Mouse (Mus musculus) hindbrain, embryonic 13.5 days (tissue): ENCODE measurements around the gene Fanci. TPM values are rescaled to one million over a fixed set of nuclear protein-coding genes. Genes with fewer than 3 reads are reported as not detected.

ENCODE experiments used
- ATAC-seq: fragments of 200-750 bp; cut with Nextera tagmentation; 2 replicates; pipeline ENCODE4 v1.8.0; 2017; ENCODE audit warnings: moderate TSS enrichment; ENCODE audit not compliant: low FRiP score
- H3K27ac ChIP-seq: fragments of 300-500 bp; sonication (generic); 2 replicates; pipeline ENCODE4 v1.5.1; 2015; ENCODE audit warnings: inconsistent platforms, mild to moderate bottlenecking, moderate library complexity
- H3K27me3 ChIP-seq: fragments of 300-500 bp; sonication (generic); 2 replicates; pipeline ENCODE4 v1.6.1; 2015; ENCODE audit warnings: mild to moderate bottlenecking, inconsistent platforms
- H3K36me3 ChIP-seq: fragments of 300-500 bp; sonication (generic); 2 replicates; pipeline ENCODE4 v1.6.1; 2015; ENCODE audit warnings: mild to moderate bottlenecking, inconsistent platforms
- H3K4me1 ChIP-seq: fragments of 300-500 bp; sonication (generic); replicated peaks from 2 replicates; pipeline ENCODE4 v1.6.1; 2015; ENCODE audit warnings: inconsistent platforms
- H3K4me2 ChIP-seq: fragments of 300-500 bp; sonication (generic); 2 replicates; pipeline ENCODE4 v1.6.1; 2015; ENCODE audit warnings: inconsistent platforms, mild to moderate bottlenecking, moderate library complexity
- H3K4me3 ChIP-seq: fragments of 300-500 bp; sonication (generic); 2 replicates; pipeline ENCODE4 v1.5.1; 2015; ENCODE audit warnings: mild to moderate bottlenecking, inconsistent platforms
- H3K9ac ChIP-seq: fragments of 300-500 bp; sonication (generic); 2 replicates; pipeline ENCODE4 v1.6.1; 2015; ENCODE audit warnings: mild to moderate bottlenecking, inconsistent platforms
- H3K9me3 ChIP-seq: fragments of 300-500 bp; sonication (generic); 2 replicates; pipeline ENCODE4 v1.6.1; 2016; ENCODE audit warnings: inconsistent platforms
- WGBS: fragments of 180-500 bp; shearing (Covaris S2); methylation state at CpG from one replicate; pipeline ENCODE4 v1.1.7; 2015; 5-methylcytosine and 5-hydroxymethylcytosine counted together
- polyA plus RNA-seq: library from polyadenylated mRNA; unstranded; fragments of >200 nt; fragmentation: Nextera tagmentation; extraction: Ambion mirVana; gene quantifications from 2 replicates; pipeline ENCODE4 v1.2.1, GENCODE M21; 2015

The Fanci gene
- 3.2 and 3.7 TPM in 2 replicates for polyA plus RNA-seq

DNA sequence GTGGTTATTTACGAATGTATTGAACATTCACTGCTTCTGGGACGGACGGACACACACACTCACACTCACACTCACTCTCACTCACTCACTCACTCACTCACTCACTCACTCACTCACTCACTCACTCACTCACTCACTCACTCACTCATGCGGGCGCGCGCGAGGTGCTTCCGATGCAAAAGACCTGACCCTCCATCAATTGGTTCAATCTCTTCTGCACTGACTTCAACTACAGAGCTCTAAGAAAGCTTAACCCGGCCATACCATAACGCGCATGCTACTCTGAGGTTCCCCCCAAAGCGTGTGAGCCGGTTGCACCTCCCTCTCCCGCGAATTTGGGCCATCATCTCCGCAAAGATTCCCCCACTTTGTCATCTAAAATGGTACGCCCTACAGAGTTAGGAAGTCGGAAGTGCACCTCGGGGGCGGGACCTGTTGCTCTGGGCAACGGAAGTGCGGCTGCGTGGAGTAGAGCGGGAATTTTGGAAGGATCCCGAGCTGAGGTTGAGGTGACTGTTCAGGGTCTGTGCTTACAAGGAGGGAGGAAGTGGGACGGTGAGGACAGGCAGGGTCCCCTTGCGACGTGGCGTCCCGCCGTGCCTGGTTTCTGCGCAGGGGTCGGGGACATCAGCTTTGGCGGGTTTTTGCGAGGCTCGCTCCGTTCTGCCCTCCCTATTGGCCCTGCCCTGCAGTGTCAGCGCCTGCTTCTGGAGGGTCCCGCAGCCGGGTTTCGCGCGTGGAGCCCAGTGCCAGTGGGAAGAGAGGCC, at the start of gene Fanci:
Gene Fanci (plus strand): TSS at position 47 of the 767 bp plus-strand sequence.
- peak within 1 kb of the TSS; percentile 65 for H3K9ac ChIP-seq
- peak; percentile 88 for ATAC-seq
- WGBS: under 1% methylated on average over 44 of the region's 44 CpGs
- H3K4me3 ChIP-seq: peak within 1 kb of the TSS; percentile 49
- peak within 1 kb of the TSS; percentile 77 for H3K27ac ChIP-seq
- peaks cover 16% of the 10 kb centered on the region for H3K4me1 ChIP-seq
- H3K4me2 ChIP-seq: peak within 1 kb of the TSS; percentile 88
- H3K9me3 ChIP-seq: no peaks in the 10 kb centered on the region
- no peaks in the 10 kb centered on the region for H3K36me3 ChIP-seq
- no peaks in the 10 kb centered on the region for H3K27me3 ChIP-seq

DNA sequence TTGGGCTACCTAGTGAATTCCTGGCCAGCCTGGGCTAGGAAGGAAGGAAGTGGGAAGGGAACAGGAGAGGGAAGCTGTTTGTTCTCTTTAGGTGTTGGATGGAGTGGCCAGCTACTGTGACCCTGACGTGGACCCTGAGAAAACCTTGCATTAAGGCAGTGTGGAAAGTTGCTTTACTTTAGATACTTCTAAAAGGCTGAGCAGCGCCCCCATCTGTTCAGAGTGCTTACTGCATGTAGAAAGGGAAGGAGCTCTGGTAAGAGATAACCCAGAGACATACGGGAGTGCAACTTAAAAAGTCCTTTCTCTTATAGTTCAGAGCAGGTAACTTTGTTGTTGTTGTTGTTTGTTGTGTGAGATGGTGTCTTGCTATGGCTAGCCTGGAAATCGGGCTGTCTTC, 45.8 kb upstream of the Fanci start:
- 64% methylated on average over 4 of the region's 4 CpGs for WGBS
- Histone ChIP-seq H3K9me3 (no peaks in the 10 kb centered on the region), H3K36me3 (peaks cover 43% of the 10 kb centered on the region), H3K27me3 (no peaks in the 10 kb centered on the region), H3K9ac (no peak overlapping the region), H3K4me1 (0 out of 2 replicates have a peak, but pooled peaks cover 8% of the 10 kb centered on the region), H3K27ac (no peak overlapping the region), H3K4me3 (no peak overlapping the region), H3K4me2 (no peak overlapping the region)
- no peak for ATAC-seq

DNA sequence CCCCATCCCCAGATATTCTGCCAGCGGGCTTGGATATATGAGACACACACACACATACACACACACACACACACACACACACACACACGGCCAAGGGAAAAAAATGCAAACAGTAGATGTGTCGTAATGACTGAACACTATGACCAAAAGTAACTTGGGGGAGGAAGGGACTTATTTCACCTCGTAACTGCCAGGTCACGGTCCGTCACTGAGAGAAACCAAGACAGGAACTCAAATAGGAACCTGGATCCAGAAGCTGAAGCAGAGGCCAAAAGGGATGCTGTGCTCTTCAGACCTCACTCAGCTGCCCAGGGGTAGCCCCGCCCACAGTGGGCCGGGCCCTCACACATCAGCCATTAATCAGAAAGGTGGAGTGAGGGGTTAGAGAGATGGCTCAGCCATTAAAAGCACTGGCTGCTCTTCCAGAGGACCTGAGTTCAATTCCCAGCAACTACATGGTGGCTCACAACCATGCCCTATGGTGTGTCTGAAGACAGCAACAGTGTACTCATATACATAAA, 45.1 kb upstream of the Fanci start:
- Histone ChIP-seq H3K36me3 (peaks cover 50% of the 10 kb centered on the region), H3K4me3 (no peak overlapping the region), H3K4me2 (no peak overlapping the region), H3K27me3 (no peaks in the 10 kb centered on the region), H3K4me1 (0 out of 2 replicates have a peak, but pooled peaks cover 8% of the 10 kb centered on the region), H3K9ac (no peak overlapping the region), H3K27ac (no peak overlapping the region), H3K9me3 (no peaks in the 10 kb centered on the region)
- WGBS: 77% methylated on average over 8 of the region's 8 CpGs
- ATAC-seq: no peak

GRCm38 (mm10) chr7:79347108-79347813, 44.5 kb upstream of the Fanci start:
- no peaks in the 10 kb centered on the region for H3K27me3 ChIP-seq
- no peak for ATAC-seq
- H3K9me3 ChIP-seq: no peaks in the 10 kb centered on the region
- H3K27ac ChIP-seq: no peak overlapping the region; the same call in none of the 2 replicates
- H3K4me1 ChIP-seq: 0 out of 2 replicates have a peak, but pooled peaks cover 8% of the 10 kb centered on the region
- H3K4me2 ChIP-seq: no peak overlapping the region
- no peak overlapping the region for H3K4me3 ChIP-seq
- WGBS: 77% methylated on average over 13 of the region's 13 CpGs
- peaks cover 57% of the 10 kb centered on the region for H3K36me3 ChIP-seq
- H3K9ac ChIP-seq: no peak overlapping the region

DNA sequence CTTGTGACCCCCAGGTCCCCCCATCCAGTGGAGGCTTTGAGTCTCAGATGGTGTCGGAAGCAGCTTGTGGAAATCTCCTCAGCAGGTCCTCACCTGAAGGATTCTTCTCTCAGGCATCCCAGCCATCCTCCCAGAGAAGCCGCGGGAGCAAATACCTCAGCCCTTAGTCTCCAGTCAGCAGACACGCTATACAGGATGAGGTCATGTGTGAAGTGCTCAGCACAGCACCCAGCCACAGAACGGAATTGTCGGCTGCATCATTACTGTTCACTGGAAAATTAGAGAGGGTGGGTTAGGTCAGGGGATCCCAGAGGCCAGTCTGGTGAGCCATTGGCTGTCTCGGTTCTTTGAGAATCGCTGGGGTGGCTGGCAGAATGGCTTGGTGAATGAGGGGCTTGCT, 42.9 kb upstream of the Fanci start:
- peaks cover 61% of the 10 kb centered on the region for H3K36me3 ChIP-seq
- 92% methylated on average over 8 of the region's 8 CpGs for WGBS
- ATAC-seq: no peak
- 0 out of 2 replicates have a peak overlapping the region, but pooled peaks have one; percentile 35 for H3K27ac ChIP-seq
- no peaks in the 10 kb centered on the region for H3K9me3 ChIP-seq
- 0 out of 2 replicates have a peak, but pooled peaks cover 8% of the 10 kb centered on the region for H3K4me1 ChIP-seq
- no peak overlapping the region for H3K4me3 ChIP-seq
- no peaks in the 10 kb centered on the region for H3K27me3 ChIP-seq
- H3K9ac ChIP-seq: no peak overlapping the region
- no peak overlapping the region for H3K4me2 ChIP-seq

DNA sequence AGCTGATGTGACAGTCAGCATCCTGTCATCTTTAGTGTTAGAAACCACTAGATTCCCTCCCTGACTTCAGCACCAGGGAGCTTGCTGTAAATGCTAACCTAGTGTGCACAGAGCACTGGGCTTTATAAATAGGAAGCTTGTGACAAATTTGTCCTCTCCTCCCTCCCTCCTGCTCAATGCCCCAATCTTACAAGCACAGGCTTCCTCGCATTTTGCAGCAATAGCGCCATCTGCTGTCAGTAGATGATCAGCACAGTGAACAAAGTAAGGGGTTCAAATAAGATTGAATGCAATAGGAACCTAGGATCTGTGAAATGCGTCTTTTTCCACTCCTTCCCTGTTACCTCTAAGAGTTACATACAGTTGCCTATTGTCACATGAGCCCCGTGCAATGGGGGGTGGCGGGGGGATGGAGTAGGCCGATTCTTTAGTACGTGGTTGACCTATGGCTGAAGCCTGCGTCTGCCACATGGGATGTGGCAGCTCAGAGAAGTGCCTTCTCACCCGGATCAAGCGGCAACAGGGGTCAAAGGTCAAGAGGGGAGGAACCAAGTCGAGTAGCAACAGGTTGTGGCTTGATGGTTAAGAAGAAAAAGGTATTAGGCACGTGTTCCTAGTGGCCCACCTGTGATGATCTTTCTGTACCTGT, 41.9 kb upstream of the Fanci start:
- H3K4me2 ChIP-seq: no peak overlapping the region
- H3K9ac ChIP-seq: no peak overlapping the region
- H3K4me3 ChIP-seq: no peak overlapping the region
- no peaks in the 10 kb centered on the region for H3K9me3 ChIP-seq
- H3K27ac ChIP-seq: peak overlapping the region; percentile 35; the same call in 1 of the 2 replicates
- WGBS: 38% methylated on average over 12 of the region's 12 CpGs
- peaks cover 67% of the 10 kb centered on the region for H3K36me3 ChIP-seq
- H3K4me1 ChIP-seq: 0 out of 2 replicates have a peak, but pooled peaks cover 8% of the 10 kb centered on the region
- H3K27me3 ChIP-seq: no peaks in the 10 kb centered on the region
- peak; percentile 46; the same call in 1 of the 2 replicates for ATAC-seq

DNA sequence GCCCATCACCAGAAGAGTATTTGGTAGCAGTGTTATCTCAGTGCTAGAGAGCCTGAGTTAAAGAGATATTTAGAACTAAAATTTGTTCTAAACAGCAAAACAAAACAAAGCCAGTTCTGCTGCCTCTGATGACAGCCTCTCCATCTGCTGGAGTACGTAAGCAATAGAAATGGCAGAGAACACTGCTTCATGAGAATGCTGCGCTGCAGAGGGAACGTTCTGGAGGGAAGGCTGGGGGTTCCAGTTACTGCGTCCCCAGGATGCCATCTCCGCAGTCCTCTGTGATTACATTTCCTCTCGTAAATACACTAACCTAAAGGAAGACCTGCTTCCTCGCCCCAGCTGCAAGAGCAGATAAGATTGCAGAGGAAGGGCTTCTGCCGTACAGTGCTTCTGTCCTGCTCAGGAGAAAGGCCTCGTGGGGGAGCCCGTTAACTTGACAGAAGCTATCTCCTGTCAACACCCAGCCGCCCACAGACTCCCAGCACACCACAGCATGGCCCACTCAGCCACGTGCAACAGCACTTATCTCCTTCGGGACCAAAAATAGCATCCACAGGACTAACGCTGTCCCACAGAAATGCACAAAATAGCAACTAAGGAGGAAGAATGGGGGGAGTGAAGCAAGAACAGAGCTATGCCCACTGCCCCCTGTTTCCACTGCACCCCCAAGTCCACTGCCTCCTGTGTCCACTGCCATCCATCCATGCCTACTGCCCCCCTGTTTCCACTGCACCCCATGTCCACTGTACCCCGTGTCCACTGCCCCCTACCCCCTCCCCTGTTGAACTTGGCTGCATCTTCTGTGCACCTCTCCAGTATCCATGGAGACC, 33.2 kb upstream of the Fanci start:
- Histone ChIP-seq H3K4me2 (no peak overlapping the region), H3K36me3 (peaks cover 74% of the 10 kb centered on the region), H3K4me3 (no peak overlapping the region), H3K9ac (0 out of 2 replicates have a peak overlapping the region, but pooled peaks have one; percentile 43), H3K9me3 (no peaks in the 10 kb centered on the region), H3K27ac (peak overlapping the region; percentile 58), H3K4me1 (peaks cover 50% of the 10 kb centered on the region), H3K27me3 (no peaks in the 10 kb centered on the region)
- 70% methylated on average over 15 of the region's 15 CpGs for WGBS
- no peak for ATAC-seq

DNA sequence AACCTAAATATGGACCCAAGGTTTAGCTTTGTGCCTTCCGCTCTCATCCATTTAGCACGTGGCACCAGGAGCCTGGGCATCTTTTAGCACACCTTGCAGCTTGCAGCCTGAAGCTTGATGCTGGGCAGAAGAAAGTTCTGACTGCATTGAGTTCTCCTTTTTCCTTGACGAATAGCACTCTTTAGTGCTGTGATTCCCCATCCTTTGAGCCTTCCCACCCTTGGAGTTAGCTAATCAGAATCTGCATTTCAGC, 32.6 kb upstream of the Fanci start:
- Histone ChIP-seq H3K4me3 (no peak overlapping the region), H3K4me1 (peaks cover 53% of the 10 kb centered on the region), H3K27me3 (no peaks in the 10 kb centered on the region), H3K9ac (no peak overlapping the region), H3K4me2 (no peak overlapping the region), H3K9me3 (no peaks in the 10 kb centered on the region), H3K36me3 (peaks cover 74% of the 10 kb centered on the region), H3K27ac (peak overlapping the region; percentile 48; the same call in 1 of the 2 replicates)
- 83% methylated on average over 3 of the region's 3 CpGs for WGBS
- ATAC-seq: no peak

- Histone ChIP-seq H3K4me1 (peaks cover 53% of the 10 kb centered on the region), H3K9ac (peak overlapping the region; percentile 36; the same call in 1 of the 2 replicates), H3K9me3 (no peaks in the 10 kb centered on the region), H3K4me3 (no peak overlapping the region), H3K36me3 (peaks cover 68% of the 10 kb centered on the region), H3K27me3 (no peaks in the 10 kb centered on the region), H3K27ac (peak overlapping the region; percentile 81), H3K4me2 (no peak overlapping the region)
- no peak for ATAC-seq
- WGBS: 51% methylated on average over 11 of the region's 11 CpGs
Measured at GRCm38 (mm10) chr7:79360056-79360455, 31.7 kb upstream of the Fanci start.

- H3K4me3 ChIP-seq: no peak overlapping the region
- peaks cover 64% of the 10 kb centered on the region for H3K36me3 ChIP-seq
- 45% methylated on average over 8 of the region's 8 CpGs for WGBS
- H3K4me1 ChIP-seq: peaks cover 53% of the 10 kb centered on the region
- H3K4me2 ChIP-seq: no peak overlapping the region
- ATAC-seq: peak; percentile 86
- H3K9me3 ChIP-seq: no peaks in the 10 kb centered on the region
- H3K27me3 ChIP-seq: no peaks in the 10 kb centered on the region
- peak overlapping the region; percentile 81 for H3K27ac ChIP-seq
- H3K9ac ChIP-seq: no peak overlapping the region
Measured at GRCm38 (mm10) chr7:79362208-79362607, 29.5 kb upstream of the Fanci start.

DNA sequence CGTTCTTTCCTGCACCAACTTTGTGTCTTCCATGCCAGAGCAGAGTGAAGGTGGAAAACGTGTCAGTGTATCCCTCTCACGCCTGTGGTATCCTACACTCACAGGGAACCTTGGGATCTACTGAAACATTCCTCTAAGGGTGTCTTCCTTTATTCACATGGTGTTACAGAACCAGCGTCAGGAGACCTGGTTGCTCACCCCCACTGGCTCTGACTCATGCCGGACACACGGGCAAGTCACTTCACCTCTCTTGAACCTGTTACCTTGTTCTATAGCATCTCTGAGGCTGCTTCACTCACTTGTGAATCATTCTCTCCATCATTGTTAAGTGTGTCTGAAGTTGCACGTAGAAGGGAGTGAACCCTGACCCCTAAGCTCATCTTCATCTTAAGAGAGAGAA, 28.9 kb upstream of the Fanci start:
- WGBS: 90% methylated on average over 7 of the region's 7 CpGs
- ATAC-seq: no peak
- Histone ChIP-seq H3K4me1 (peaks cover 53% of the 10 kb centered on the region), H3K4me2 (no peak overlapping the region), H3K27ac (peak overlapping the region; percentile 81), H3K9me3 (no peaks in the 10 kb centered on the region), H3K36me3 (peaks cover 59% of the 10 kb centered on the region), H3K9ac (no peak overlapping the region), H3K4me3 (no peak overlapping the region), H3K27me3 (no peaks in the 10 kb centered on the region)
